Comparison of ENCODE assay signal across 12 mouse cellular contexts in genomic region chr8:61639008-61639407, GRCm38 (mm10).
DNase-seq lines count a peak whose midpoint lies in the region; ATAC-seq lines count a peak whose summit lies in the region.
"Had no signal": no experiment of that assay in that cellular context is flagged by ENCODE, and none has a peak within 500 bp of the region (broad histone marks: within the 10 kb centered on the region; RNA-seq: fewer than 3 reads in every experiment).

No protein-coding gene starts in this region.

- H3K4me3 ChIP-seq in embryonic facial prominence, embryonic 13.5 days, result no peak overlapping the region
- no peak overlapping the region for H3K4me3 ChIP-seq in embryonic facial prominence, embryonic 10.5 days
- H3K4me3 ChIP-seq in kidney, embryonic 14.5 days (ENCODE audit: low read length), result no peak overlapping the region
- no peak overlapping the region for H3K4me3 ChIP-seq in limb, embryonic 12.5 days (replicated peaks)
- H3K4me3 ChIP-seq: embryonic facial prominence, embryonic 12.5 days had no signal

- no peaks in the 10 kb centered on the region for H3K27me3 ChIP-seq in embryonic facial prominence, embryonic 13.5 days
- no peaks in the 10 kb centered on the region for H3K27me3 ChIP-seq in embryonic facial prominence, embryonic 10.5 days (replicated peaks; ENCODE audit: low read depth, poor library complexity, severe bottlenecking)
- H3K27me3 ChIP-seq in kidney, embryonic 14.5 days (ENCODE audit: control insufficient read depth, insufficient read depth, low read length), result no peaks in the 10 kb centered on the region
- no peaks in the 10 kb centered on the region for H3K27me3 ChIP-seq in limb, embryonic 12.5 days
- H3K27me3 ChIP-seq: embryonic facial prominence, embryonic 12.5 days had no signal

- peak overlapping the region; percentile 68; the same call in 1 of the 2 replicates for H3K27ac ChIP-seq in embryonic facial prominence, embryonic 13.5 days
- no peak overlapping the region for H3K27ac ChIP-seq in embryonic facial prominence, embryonic 10.5 days (replicated peaks)
- H3K27ac ChIP-seq in kidney, embryonic 14.5 days (ENCODE audit: low read depth, low read length), result peak overlapping the region; percentile 11; the same call in 1 of the 2 replicates
- peak overlapping the region; percentile 71 for H3K27ac ChIP-seq in limb, embryonic 12.5 days
- H3K27ac ChIP-seq: embryonic facial prominence, embryonic 12.5 days had no signal

- no peak overlapping the region for H3K9ac ChIP-seq in embryonic facial prominence, embryonic 13.5 days
- H3K9ac ChIP-seq in kidney, embryonic 14.5 days (ENCODE audit: low read depth, low read length), result no peak overlapping the region
- no peak overlapping the region for H3K9ac ChIP-seq in limb, embryonic 12.5 days (replicated peaks)
- H3K9ac ChIP-seq: embryonic facial prominence, embryonic 12.5 days had no signal

- H3K9me3 ChIP-seq in embryonic facial prominence, embryonic 13.5 days, result no peaks in the 10 kb centered on the region
- no peaks in the 10 kb centered on the region for H3K9me3 ChIP-seq in embryonic facial prominence, embryonic 10.5 days
- no peaks in the 10 kb centered on the region for H3K9me3 ChIP-seq in kidney, embryonic 14.5 days (ENCODE audit: control insufficient read depth, low read length)
- no peaks in the 10 kb centered on the region for H3K9me3 ChIP-seq in limb, embryonic 12.5 days
- H3K9me3 ChIP-seq: embryonic facial prominence, embryonic 12.5 days had no signal

- H3K4me2 ChIP-seq in embryonic facial prominence, embryonic 13.5 days, result no peak overlapping the region
- H3K4me2 ChIP-seq in kidney, embryonic 14.5 days (replicated peaks; ENCODE audit: low read depth, low read length), result no peak overlapping the region
- no peak overlapping the region for H3K4me2 ChIP-seq in limb, embryonic 12.5 days
- H3K4me2 ChIP-seq: embryonic facial prominence, embryonic 12.5 days had no signal

- H3K4me1 ChIP-seq in embryonic facial prominence, embryonic 13.5 days, result peaks cover 15% of the 10 kb centered on the region
- 0 out of 2 replicates have a peak, but pooled peaks cover 9% of the 10 kb centered on the region for H3K4me1 ChIP-seq in embryonic facial prominence, embryonic 10.5 days
- peaks cover 20% of the 10 kb centered on the region for H3K4me1 ChIP-seq in kidney, embryonic 14.5 days (ENCODE audit: control insufficient read depth, insufficient read depth, low read length)
- H3K4me1 ChIP-seq in limb, embryonic 12.5 days (replicated peaks), result peaks cover 2% of the 10 kb centered on the region; the same call in 1 of the 2 replicates
- H3K4me1 ChIP-seq: embryonic facial prominence, embryonic 12.5 days had no signal

- 67% methylated on average over 3 of the region's 3 CpGs for WGBS in embryonic facial prominence, embryonic 13.5 days
- WGBS in embryonic facial prominence, embryonic 10.5 days, result 63% methylated on average over 3 of the region's 3 CpGs
- WGBS in kidney, embryonic 14.5 days, result 41% methylated on average over 3 of the region's 3 CpGs
- WGBS in limb, embryonic 12.5 days, result 24% methylated on average over 3 of the region's 3 CpGs

- no peaks in the 10 kb centered on the region for H3K36me3 ChIP-seq in embryonic facial prominence, embryonic 13.5 days
- H3K36me3 ChIP-seq in embryonic facial prominence, embryonic 10.5 days (replicated peaks), result no peaks in the 10 kb centered on the region
- no peaks in the 10 kb centered on the region for H3K36me3 ChIP-seq in kidney, embryonic 14.5 days (ENCODE audit: control insufficient read depth, insufficient read depth, low read length)
- H3K36me3 ChIP-seq in limb, embryonic 12.5 days, result no peaks in the 10 kb centered on the region

- no peak for DNase-seq in embryonic facial prominence, embryonic 10.5 days (ENCODE audit: low spot score)
- no peak for DNase-seq in kidney, adult 8-10 months
- peak; percentile 48 for DNase-seq in adrenal gland, postnatal 10 days
- no peak for DNase-seq in thymus, postnatal 0 days (ENCODE audit: low spot score)
- DNase-seq in thymus, adult 18-20 months, result no peak
- DNase-seq: B cell, adult 2 months; left cerebral cortex, postnatal 4 days; midbrain, embryonic 14.5 days had no signal

- ATAC-seq in embryonic facial prominence, embryonic 13.5 days (ENCODE audit: insufficient number of reproducible peaks, insufficient read depth, low FRiP score, low TSS enrichment, low read depth), result no peak
- peak; percentile 81; the same call in 1 of the 2 replicates for ATAC-seq in kidney, embryonic 14.5 days (ENCODE audit: low FRiP score, low TSS enrichment)
- no peak for ATAC-seq in limb, embryonic 12.5 days (ENCODE audit: insufficient number of reproducible peaks, insufficient read depth, low FRiP score, low TSS enrichment, low read depth)
